Mouse (Mus musculus): Measurements from ENCODE around the gene Zdhhc12. TPM values are rescaled to one million over a fixed set of nuclear protein-coding genes. Genes with fewer than 3 reads are reported as not detected.

Gene Zdhhc12
- polyA plus RNA-seq, 1 experiment from 2014 or later: 29.6 TPM

DNA sequence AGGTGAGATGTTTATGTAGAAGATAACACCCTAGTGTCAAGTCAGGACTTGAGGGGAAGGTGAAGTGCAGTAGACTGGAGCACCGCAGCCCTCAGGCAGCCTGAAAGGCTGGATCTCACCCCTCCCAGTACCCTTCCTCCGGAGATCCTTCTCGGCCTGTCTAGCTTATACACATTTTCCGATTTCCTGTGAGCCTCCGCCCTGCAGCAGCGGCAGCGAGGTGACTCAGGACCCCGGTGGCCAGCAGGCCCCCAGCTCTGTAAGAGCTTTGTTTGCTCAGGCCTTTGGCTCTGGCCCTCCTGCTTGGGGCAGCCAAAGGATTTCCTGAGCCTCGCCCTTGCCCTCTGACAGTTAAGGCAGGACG, 15.1 kb downstream of the Zdhhc12 start:
- CTCF ChIA-PET: interaction anchor here (1.0 kb wide), 1 partner anchor 14 kb away, joined by 3 read pairs; no protein-coding TSS in a partner anchor
- POLR2A ChIA-PET: no interaction called here
- no peak for TF ChIP-seq CTCF (IDR thresholded peaks at IDR 0.05)
- no peak for ATAC-seq
- in situ Hi-C loops (cut with MboI; ENCODE audit: low pct_unique_long_range_greater_than_20kb): no loop called here
- no peaks in the 10 kb centered on the region for H3K27me3 ChIP-seq
- no peak for DNase-seq (ENCODE audit: low read depth, low spot score)

DNA sequence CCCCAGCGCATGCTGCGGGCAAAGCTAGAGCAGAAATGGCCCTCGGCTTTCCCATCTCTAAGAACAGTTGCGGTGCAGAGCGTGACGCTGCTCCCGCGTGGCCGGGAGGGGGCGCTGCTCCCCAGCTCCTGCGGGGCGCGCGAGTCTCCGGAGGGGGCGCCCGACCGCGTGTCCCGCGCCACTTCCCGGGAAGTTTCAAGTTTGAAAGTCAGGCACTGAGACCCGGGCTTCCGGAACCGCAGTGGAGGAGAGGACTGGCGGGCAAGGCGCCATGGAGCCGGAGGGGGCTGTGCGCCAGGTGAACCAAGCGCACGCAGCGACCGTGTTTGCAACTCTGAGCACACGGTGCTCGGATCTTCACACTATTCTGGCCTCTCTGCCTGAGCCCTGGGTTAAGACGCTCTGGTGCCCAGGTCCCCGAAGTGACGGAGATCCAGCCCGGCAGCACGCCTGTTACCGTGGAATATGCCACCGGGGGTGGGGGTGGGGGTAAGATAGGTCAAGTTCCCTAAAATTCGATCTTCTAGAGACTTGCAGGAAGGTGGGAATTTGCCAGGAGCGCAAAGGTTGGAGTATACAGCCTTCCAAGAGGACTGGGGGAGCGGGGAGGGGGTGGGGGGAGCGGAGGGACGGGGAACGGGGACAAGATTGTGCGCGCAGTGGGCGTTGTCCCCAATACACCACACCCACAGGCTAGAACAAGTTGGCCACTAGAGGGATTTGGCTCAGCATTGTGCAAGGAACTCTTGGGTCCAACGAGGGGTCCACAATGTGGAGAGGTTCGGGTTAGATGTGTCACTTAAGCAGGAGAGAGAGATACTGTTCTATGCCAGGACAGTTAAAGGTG, 15.7 kb downstream of the Zdhhc12 start, which contains the start of gene Pkn3:
Pkn3 (plus strand) TSS at position 183 of the 847 bp plus-strand sequence.
- no peak for TF ChIP-seq CTCF (IDR thresholded peaks at IDR 0.05)
- DNase-seq (ENCODE audit: low read depth, low spot score) (no peak), ATAC-seq (peak; percentile 57)
- H3K27me3 ChIP-seq: no peaks in the 10 kb centered on the region
- ChIA-PET CTCF (interaction anchor here (0.8 to 1.2 kb wide), 3 partner anchors 10 to 17 kb away, joined by 3 to 5 read pairs (median 3); no protein-coding TSS in a partner anchor), POLR2A (interaction anchor here (0.9 kb wide), 1 partner anchor 10 kb away, joined by 4 read pairs; no protein-coding TSS in a partner anchor)
- in situ Hi-C loops (cut with MboI; ENCODE audit: low pct_unique_long_range_greater_than_20kb): no loop called here

DNA sequence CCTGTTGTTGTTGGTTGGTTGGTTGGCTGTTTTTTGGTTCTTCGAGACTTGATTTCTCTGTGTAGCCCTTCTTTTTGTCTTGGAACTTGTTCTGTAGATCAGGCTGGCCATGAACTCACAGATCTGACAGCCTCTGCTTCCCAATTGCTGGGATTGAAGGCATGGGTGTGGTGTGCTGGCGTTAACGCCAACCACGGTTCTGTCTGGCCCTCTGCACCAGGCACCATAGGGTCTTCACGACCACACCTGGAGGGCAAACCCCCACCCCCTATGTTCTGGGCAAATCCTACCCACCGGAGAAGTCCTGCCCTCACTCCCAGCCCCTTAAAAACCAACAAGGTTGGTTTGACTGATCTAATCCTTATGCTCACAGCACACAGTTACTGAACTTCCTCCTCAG, 16.5 kb downstream of the Zdhhc12 start:
- DNase-seq (ENCODE audit: low read depth, low spot score) (no peak), ATAC-seq (no peak)
- CTCF ChIA-PET: interaction anchor here (0.8 to 1.2 kb wide), 3 partner anchors 10 to 17 kb away, joined by 3 to 5 read pairs (median 3); no protein-coding TSS in a partner anchor
- in situ Hi-C loops (cut with MboI; ENCODE audit: low pct_unique_long_range_greater_than_20kb): no loop called here
- POLR2A ChIA-PET: interaction anchor here (0.9 kb wide), 1 partner anchor 9 kb away, joined by 4 read pairs; no protein-coding TSS in a partner anchor
- TF ChIP-seq CTCF (IDR thresholded peaks at IDR 0.05): no peak
- H3K27me3 ChIP-seq: no peaks in the 10 kb centered on the region

DNA sequence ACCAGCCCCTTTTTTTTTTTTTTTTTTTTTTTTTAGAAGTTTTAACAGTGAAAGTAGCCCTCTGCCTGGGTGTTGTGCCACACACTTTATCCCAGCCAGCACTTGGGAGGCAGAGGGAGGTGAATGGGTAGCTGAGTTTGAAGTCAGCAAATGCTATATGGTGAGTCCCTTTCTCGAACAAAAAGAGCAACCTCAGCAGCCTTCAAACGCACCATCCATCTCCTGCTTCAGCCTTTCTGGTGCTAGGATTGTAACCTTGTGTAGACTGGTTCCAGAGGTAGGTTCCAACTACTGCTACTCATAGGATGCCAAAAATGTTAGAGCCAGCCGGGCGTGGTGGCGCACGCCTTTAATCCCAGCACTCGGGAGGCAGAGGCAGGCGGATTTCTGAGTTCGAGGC, 17.0 kb downstream of the Zdhhc12 start:
- ChIA-PET POLR2A (no interaction called here), CTCF (interaction anchor here (1.2 kb wide), 1 partner anchor 11 kb away, joined by 5 read pairs; no protein-coding TSS in a partner anchor)
- no peaks in the 10 kb centered on the region for H3K27me3 ChIP-seq
- no peak for DNase-seq (ENCODE audit: low read depth, low spot score)
- no peak for TF ChIP-seq CTCF (IDR thresholded peaks at IDR 0.05)
- in situ Hi-C loops (cut with MboI; ENCODE audit: low pct_unique_long_range_greater_than_20kb): no loop called here
- ATAC-seq: no peak

DNA sequence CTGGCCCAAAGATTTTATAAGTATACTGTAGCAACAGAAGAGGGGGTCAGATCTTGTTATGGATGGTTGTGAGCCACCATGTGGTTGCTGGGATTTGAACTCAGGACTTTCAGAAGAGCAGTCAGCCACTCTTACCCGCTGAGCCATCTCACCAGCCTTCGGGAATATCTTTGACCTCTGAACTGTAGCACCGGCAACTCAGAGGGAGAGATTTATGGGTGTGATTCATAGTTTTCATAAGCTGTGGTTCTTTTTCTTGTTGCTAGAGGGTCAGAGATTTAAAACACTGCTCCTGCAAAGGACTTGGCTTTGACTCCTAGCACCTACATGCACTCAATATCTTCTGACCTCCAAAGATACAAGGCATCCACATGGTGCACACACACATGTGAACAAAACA, 17.8 kb downstream of the Zdhhc12 start:
- DNase-seq (ENCODE audit: low read depth, low spot score) (no peak), ATAC-seq (no peak)
- H3K27me3 ChIP-seq: no peaks in the 10 kb centered on the region
- in situ Hi-C loops (cut with MboI; ENCODE audit: low pct_unique_long_range_greater_than_20kb): no loop called here
- POLR2A ChIA-PET: no interaction called here
- no peak for TF ChIP-seq CTCF (IDR thresholded peaks at IDR 0.05)
- CTCF ChIA-PET: no interaction called here

DNA sequence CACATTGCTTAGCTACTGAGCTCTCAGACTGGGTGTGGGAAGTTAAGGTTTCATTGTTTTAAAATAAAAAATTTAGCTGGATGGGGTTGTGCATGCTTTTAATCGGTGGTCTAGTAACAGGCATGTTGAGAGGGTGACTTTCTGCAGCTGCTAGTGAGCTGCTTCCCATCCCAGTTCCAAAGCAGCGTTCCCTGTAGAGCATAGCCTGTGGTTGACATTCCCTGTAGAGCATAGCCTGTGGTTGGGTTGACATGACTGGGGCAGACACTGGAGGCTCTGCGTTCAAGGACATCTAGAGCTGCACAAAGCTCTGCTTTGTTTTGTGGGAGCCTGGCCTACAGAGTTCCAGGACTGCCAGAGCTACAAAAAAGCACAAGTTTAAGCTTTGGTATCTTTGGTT, 20.2 kb downstream of the Zdhhc12 start:
- in situ Hi-C loops (cut with MboI; ENCODE audit: low pct_unique_long_range_greater_than_20kb): no loop called here
- no peak for DNase-seq (ENCODE audit: low read depth, low spot score)
- POLR2A ChIA-PET: interaction anchor here (0.5 kb wide), 1 partner anchor 17 kb away, joined by 4 read pairs; no protein-coding TSS in a partner anchor
- no peaks in the 10 kb centered on the region for H3K27me3 ChIP-seq
- TF ChIP-seq CTCF (IDR thresholded peaks at IDR 0.05): no peak
- ATAC-seq: no peak
- CTCF ChIA-PET: interaction anchor here (1.2 kb wide), 1 partner anchor 89 kb away, joined by 6 read pairs; no protein-coding TSS in a partner anchor

DNA sequence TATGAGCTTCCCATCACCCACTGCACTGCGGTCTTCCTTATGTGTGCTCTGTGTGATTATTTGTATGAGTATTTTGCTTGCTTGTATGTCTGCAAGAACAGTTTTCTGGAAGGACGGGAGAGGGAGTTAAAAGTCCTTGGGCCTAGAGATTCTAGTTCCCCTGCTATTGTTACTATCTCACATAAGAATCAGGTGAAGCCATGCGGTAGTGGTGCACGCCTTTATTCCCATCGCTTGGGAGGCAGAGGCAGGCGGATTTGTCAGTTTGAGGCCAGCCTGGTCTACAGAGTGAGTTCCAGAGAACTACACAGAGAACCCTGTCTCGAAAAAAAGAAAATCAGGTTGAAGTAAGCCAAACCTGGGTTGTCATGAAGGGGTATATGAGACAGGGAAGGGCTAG, 20.6 kb downstream of the Zdhhc12 start:
- in situ Hi-C loops (cut with MboI; ENCODE audit: low pct_unique_long_range_greater_than_20kb): no loop called here
- no peak for DNase-seq (ENCODE audit: low read depth, low spot score)
- no peak for ATAC-seq
- ChIA-PET POLR2A (interaction anchor here (0.5 kb wide), 1 partner anchor 17 kb away, joined by 4 read pairs; no protein-coding TSS in a partner anchor), CTCF (interaction anchor here (1.2 kb wide), 1 partner anchor 89 kb away, joined by 6 read pairs; no protein-coding TSS in a partner anchor)
- TF ChIP-seq CTCF (IDR thresholded peaks at IDR 0.05): no peak
- H3K27me3 ChIP-seq: no peaks in the 10 kb centered on the region

DNA sequence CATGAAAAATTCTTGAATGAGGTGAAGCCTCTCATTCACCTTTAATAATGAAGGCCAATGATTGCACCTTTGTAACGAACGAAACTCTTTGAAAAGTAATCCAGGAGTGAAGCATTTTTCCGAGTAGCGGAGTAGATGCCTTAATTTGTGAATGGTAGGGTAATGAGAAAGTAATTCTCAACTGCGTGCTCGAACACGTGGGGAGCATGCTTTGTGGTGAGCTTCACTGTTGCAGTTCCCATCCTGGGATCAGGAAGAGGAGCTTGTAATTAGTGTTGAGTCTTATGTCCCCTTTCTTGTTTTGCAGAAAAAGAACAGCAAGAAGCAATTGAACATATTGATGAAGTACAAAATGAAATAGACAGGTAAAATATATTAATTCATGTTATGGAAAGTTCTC, 25.5 kb downstream of the Zdhhc12 start:
- no peaks in the 10 kb centered on the region for H3K27me3 ChIP-seq
- DNase-seq (ENCODE audit: low read depth, low spot score) (no peak), ATAC-seq (no peak)
- no peak for TF ChIP-seq CTCF (IDR thresholded peaks at IDR 0.05)
- in situ Hi-C loops (cut with MboI; ENCODE audit: low pct_unique_long_range_greater_than_20kb): no loop called here
- ChIA-PET CTCF (interaction anchor here (1.3 kb wide), 1 partner anchor 26 kb away, joined by 3 read pairs; no protein-coding TSS in a partner anchor), POLR2A (interaction anchor here (1.0 kb wide), 1 partner anchor 9 kb away, joined by 4 read pairs; the partner anchor contains the start of gene Pkn3)

DNA sequence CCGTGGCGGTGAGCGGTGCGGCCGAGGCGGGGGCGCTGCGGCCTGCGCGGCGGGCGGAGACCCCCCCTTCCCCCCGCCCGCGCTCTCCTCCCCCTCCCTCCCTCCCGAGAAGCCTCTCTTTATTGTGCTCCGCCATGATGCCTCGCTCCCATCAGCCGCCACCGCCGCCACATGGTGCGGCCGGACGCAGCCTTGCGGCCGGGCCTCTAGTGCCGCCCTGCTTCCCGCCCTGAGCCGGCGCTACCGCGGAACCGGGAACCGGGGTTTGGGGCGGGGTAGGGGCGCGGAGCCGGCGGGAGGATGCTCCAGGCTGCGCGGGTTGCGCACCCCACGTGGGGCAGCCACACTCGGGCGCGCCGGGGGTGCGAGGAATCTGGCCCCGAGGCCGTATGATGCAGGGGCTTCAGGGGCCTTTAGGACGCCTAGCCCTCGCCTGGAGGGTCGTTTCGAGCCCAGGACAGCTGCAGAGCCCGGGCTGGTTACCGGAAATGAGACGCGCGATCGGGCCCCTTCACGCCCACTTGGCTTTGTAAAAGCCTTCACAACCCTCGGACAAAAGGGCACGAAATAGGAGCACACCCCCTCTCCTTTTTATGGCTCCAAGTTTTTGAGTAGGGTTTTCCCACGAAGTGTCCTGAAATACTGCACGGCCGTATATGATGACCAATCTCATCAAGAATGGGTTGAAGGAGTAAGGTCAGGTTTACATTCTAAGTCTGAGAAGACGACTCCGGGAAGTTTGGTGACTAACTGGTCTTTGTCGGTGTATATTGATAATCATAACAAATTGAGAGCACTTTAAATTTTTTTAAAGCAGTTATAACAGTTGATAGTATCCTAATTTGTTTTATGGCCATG, 26.2 kb downstream of the Zdhhc12 start:
- CTCF ChIA-PET: interaction anchor here (1.3 kb wide), 1 partner anchor 25 kb away, joined by 3 read pairs; no protein-coding TSS in a partner anchor
- POLR2A ChIA-PET: interaction anchor here (1.0 kb wide), 1 partner anchor 10 kb away, joined by 4 read pairs; the partner anchor contains the start of gene Pkn3
- in situ Hi-C loops (cut with MboI; ENCODE audit: low pct_unique_long_range_greater_than_20kb): no loop called here
- no peaks in the 10 kb centered on the region for H3K27me3 ChIP-seq
- DNase-seq (ENCODE audit: low read depth, low spot score) (no peak), ATAC-seq (no peak)
- TF ChIP-seq CTCF (IDR thresholded peaks at IDR 0.05): no peak
